Mouse (Mus musculus) neural tube, embryonic 15.5 days (tissue): ENCODE results near the gene Hpse. TPM values are rescaled to one million over a fixed set of nuclear protein-coding genes. Genes with fewer than 3 reads are reported as not detected.

Experiments used
- ATAC-seq: fragments of 200-750 bp; cut with Nextera tagmentation; 2 replicates; pipeline ENCODE4 v1.8.0; 2017; ENCODE audit warnings: mild to moderate bottlenecking, moderate TSS enrichment, moderate library complexity; ENCODE audit not compliant: low FRiP score
- H3K27ac ChIP-seq: fragments of 300-500 bp; sonication (generic); replicated peaks from 2 replicates; pipeline ENCODE4 v1.5.1; 2015; ENCODE audit warnings: mild to moderate bottlenecking, inconsistent platforms
- H3K27me3 ChIP-seq: fragments of 300-500 bp; sonication (generic); replicated peaks from 2 replicates; pipeline ENCODE4 v1.6.1; 2015; ENCODE audit warnings: inconsistent platforms
- H3K36me3 ChIP-seq: fragments of 300-500 bp; sonication (generic); 2 replicates; pipeline ENCODE4 v1.6.1; 2015; ENCODE audit warnings: inconsistent platforms
- H3K4me1 ChIP-seq: fragments of 300-500 bp; sonication (generic); 2 replicates; pipeline ENCODE4 v1.6.1; 2015; ENCODE audit warnings: inconsistent platforms
- H3K4me2 ChIP-seq: fragments of 300-500 bp; sonication (generic); 2 replicates; pipeline ENCODE4 v1.6.1; 2015; ENCODE audit warnings: inconsistent platforms, mild to moderate bottlenecking, moderate library complexity
- H3K4me3 ChIP-seq: fragments of 300-500 bp; sonication (generic); replicated peaks from 2 replicates; pipeline ENCODE4 v1.5.1; 2015; ENCODE audit warnings: mild to moderate bottlenecking, inconsistent platforms
- H3K9ac ChIP-seq: fragments of 300-500 bp; sonication (generic); replicated peaks from 2 replicates; pipeline ENCODE4 v1.6.1; 2015; ENCODE audit warnings: mild to moderate bottlenecking, inconsistent platforms
- H3K9me3 ChIP-seq: fragments of 300-500 bp; sonication (generic); replicated peaks from 2 replicates; pipeline ENCODE4 v1.6.1; 2016; ENCODE audit warnings: inconsistent platforms
- WGBS: fragments of 180-500 bp; shearing (Covaris S2); methylation state at CpG from one replicate; pipeline ENCODE4 v1.1.7; 2015; ENCODE audit warnings: mixed read lengths; 5-methylcytosine and 5-hydroxymethylcytosine counted together
- polyA plus RNA-seq: library from polyadenylated mRNA; unstranded; fragments of >200 nt; fragmentation: Nextera tagmentation; extraction: Ambion mirVana; gene quantifications from 2 replicates; pipeline ENCODE4 v1.2.1, GENCODE M21; 2015

The Hpse gene
- polyA plus RNA-seq, 1 experiment from 2014 or later: 0.74 TPM

DNA sequence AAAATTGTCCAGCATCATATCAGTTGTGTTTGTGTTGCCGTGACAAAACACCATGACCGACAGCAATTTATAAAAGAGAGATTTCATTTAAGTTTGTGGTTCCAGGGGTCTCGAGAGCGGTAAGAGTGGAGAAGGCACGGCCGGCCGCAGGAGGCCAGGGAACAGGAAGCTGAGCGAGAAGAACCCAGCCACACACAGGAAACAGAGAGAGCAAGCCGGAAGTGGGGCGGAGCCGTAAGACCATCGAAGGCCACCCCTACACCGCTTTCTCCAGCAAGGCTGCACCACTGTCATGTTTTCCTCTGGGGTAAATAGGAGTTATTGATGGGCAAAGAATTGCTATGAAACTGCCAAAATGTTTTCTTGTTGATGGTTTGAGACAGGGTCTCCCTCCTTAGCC, 9.2 kb upstream of the Hpse start:
- no peaks in the 10 kb centered on the region for H3K36me3 ChIP-seq
- no peak overlapping the region for H3K4me3 ChIP-seq
- no peak overlapping the region for H3K9ac ChIP-seq
- H3K4me1 ChIP-seq: no peaks in the 10 kb centered on the region
- H3K9me3 ChIP-seq: no peaks in the 10 kb centered on the region
- ATAC-seq: no peak
- H3K4me2 ChIP-seq: no peak overlapping the region
- no peaks in the 10 kb centered on the region for H3K27me3 ChIP-seq
- H3K27ac ChIP-seq: no peak overlapping the region
- 88% methylated on average over 13 of the region's 13 CpGs for WGBS

DNA sequence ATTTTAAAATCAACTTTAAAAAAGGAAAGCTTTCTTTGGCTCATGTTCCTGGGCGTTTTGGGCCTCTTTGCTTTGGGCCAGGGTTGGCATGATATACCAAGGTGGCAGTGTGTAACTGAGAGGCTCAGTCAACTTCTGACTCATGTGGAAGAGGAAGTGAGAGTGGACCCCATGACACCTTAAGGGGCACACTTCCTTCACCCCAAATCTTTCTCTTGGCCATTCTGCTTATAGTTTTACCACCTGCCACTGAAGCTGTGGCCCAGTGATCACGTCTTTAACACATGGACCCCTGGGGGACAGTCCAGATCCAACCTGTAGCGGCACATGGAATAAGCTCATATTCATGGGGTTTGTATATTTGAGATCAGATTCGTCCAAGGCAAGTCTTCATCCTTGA, 6.5 kb upstream of the Hpse start:
- no peaks in the 10 kb centered on the region for H3K9me3 ChIP-seq
- no peak overlapping the region for H3K27ac ChIP-seq
- H3K4me1 ChIP-seq: no peaks in the 10 kb centered on the region
- H3K4me2 ChIP-seq: no peak overlapping the region
- WGBS: 86% methylated on average over 4 of the region's 4 CpGs
- H3K9ac ChIP-seq: no peak overlapping the region
- no peaks in the 10 kb centered on the region; the same call in 1 of the 2 replicates for H3K27me3 ChIP-seq
- H3K4me3 ChIP-seq: no peak overlapping the region
- no peaks in the 10 kb centered on the region for H3K36me3 ChIP-seq
- no peak for ATAC-seq

DNA sequence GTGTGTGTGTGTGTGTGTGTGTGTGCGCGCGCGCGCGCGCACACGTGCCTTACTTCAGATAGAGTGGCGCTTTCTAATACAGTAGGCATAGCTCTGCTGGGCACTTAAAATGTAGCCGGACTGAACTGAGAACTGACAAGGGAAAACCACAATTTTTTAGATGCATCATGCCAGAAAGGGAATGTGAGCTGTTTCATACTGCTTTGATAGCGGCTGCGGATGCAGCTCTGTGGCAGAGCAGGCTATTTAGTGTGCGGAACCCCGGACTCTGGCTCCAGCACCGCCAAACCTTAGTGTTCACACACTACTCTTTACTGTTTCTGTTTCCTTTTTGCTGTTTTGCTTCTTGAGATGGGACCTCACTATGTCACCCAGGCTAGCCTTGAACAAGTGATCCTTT, 2.8 kb downstream of the Hpse start:
- Histone ChIP-seq H3K4me1 (peaks cover 9% of the 10 kb centered on the region), H3K27me3 (peaks cover 13% of the 10 kb centered on the region), H3K4me3 (no peak overlapping the region), H3K9me3 (no peaks in the 10 kb centered on the region), H3K36me3 (no peaks in the 10 kb centered on the region), H3K27ac (no peak overlapping the region), H3K4me2 (no peak overlapping the region), H3K9ac (no peak overlapping the region)
- no peak for ATAC-seq
- WGBS: 92% methylated on average over 15 of the region's 15 CpGs

- Histone ChIP-seq H3K27me3 (no peaks in the 10 kb centered on the region), H3K4me2 (no peak overlapping the region), H3K9ac (no peak overlapping the region), H3K36me3 (no peaks in the 10 kb centered on the region), H3K4me1 (no peaks in the 10 kb centered on the region), H3K4me3 (no peak overlapping the region), H3K27ac (no peak overlapping the region), H3K9me3 (no peaks in the 10 kb centered on the region)
- no peak for ATAC-seq
- WGBS: 97% methylated on average over 6 of the region's 6 CpGs
Observed at GRCm38 (mm10) chr5:100711219-100711618, 8.3 kb downstream of the Hpse start.

DNA sequence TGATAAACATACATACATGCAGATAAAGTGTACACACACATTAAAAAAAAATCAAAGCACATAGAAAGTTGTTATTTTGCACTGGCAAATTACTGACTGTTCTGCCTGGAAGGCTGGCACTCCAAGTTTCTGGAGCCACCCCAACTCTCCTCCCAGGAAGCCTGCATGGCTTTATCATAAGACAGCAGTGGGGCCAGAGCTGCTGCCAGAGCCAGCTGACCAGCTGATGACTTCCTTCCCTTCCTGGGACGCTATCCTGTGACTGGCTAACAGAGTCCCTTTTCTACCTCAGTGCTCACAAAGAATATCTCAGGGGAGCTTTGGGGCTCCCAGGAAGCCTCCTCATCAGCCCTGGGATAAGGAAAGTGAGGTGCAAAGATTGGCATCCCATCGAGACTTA, 9.5 kb downstream of the Hpse start:
- WGBS: 73% methylated on average over 2 of the region's 2 CpGs
- H3K9me3 ChIP-seq: no peaks in the 10 kb centered on the region

GRCm38 (mm10) chr5:100709035-100709434, 10.5 kb downstream of the Hpse start:
- WGBS: 92% methylated on average over 6 of the region's 6 CpGs
- H3K27me3 ChIP-seq: no peaks in the 10 kb centered on the region
- H3K36me3 ChIP-seq: no peaks in the 10 kb centered on the region
- H3K27ac ChIP-seq: no peak overlapping the region
- no peak overlapping the region for H3K4me3 ChIP-seq
- no peak overlapping the region for H3K4me2 ChIP-seq
- no peak overlapping the region for H3K9ac ChIP-seq
- H3K9me3 ChIP-seq: no peaks in the 10 kb centered on the region
- H3K4me1 ChIP-seq: no peaks in the 10 kb centered on the region
- no peak for ATAC-seq

More for the DNA sequence above, 9.5 kb downstream of the Hpse start:
- H3K36me3 ChIP-seq: no peaks in the 10 kb centered on the region
- ATAC-seq: no peak
- no peak overlapping the region for H3K4me3 ChIP-seq
- H3K9ac ChIP-seq: no peak overlapping the region
- no peaks in the 10 kb centered on the region for H3K27me3 ChIP-seq
- H3K27ac ChIP-seq: no peak overlapping the region
- no peaks in the 10 kb centered on the region for H3K4me1 ChIP-seq
- H3K4me2 ChIP-seq: no peak overlapping the region

GRCm38 (mm10) chr5:100706675-100707074, 12.8 kb downstream of the Hpse start:
- Histone ChIP-seq H3K4me1 (no peaks in the 10 kb centered on the region), H3K27me3 (no peaks in the 10 kb centered on the region), H3K9ac (no peak overlapping the region), H3K9me3 (no peaks in the 10 kb centered on the region), H3K4me3 (no peak overlapping the region), H3K36me3 (no peaks in the 10 kb centered on the region), H3K4me2 (no peak overlapping the region), H3K27ac (no peak overlapping the region)
- ATAC-seq: no peak
- 35% methylated on average over 8 of the region's 8 CpGs for WGBS

DNA sequence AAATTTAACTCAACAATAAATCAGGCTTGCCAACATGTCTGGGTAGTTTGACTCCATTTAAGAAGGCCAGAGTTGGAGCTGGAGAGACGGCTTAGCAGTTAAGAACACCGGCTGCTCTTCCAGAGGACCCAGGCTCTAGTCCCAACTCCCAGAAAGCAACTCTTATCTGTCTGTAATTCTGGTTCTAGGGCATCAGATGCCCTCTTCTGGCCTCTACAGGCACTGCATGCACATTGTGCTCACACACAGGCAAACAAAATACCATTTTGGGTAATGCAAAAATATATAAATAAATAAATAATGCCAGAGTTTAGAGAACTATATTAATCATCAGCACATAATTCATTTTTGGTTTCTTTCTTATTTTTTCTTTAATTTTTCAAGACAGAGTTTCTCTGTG, 15.2 kb downstream of the Hpse start:
- H3K36me3 ChIP-seq: no peaks in the 10 kb centered on the region
- H3K9me3 ChIP-seq: no peaks in the 10 kb centered on the region
- H3K4me2 ChIP-seq: no peak overlapping the region
- ATAC-seq: no peak
- no peak overlapping the region for H3K27ac ChIP-seq
- H3K4me3 ChIP-seq: no peak overlapping the region
- no peak overlapping the region for H3K9ac ChIP-seq
- WGBS: 94% methylated on average over 2 of the region's 2 CpGs
- no peaks in the 10 kb centered on the region for H3K27me3 ChIP-seq
- no peaks in the 10 kb centered on the region for H3K4me1 ChIP-seq

DNA sequence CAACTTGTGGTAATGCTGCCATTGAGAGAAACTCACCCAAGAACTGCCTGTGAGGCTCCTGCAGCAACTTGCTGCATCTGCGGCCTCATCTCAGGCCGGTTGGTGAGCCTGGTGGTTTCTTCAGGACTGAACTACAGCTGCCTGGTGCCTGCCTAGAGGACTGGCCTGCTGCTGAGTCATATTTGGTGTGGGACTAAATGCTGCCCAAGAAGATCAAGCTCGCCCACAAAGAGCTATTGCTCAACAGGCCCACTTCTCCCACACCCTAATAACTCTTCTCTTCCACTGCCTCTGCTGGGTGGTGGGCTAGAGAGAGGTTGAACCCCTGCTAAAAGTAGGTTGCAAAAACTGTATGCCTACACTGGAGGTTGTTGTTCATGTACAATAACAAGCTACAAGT, 17.2 kb downstream of the Hpse start:
- Histone ChIP-seq H3K9me3 (no peaks in the 10 kb centered on the region), H3K36me3 (no peaks in the 10 kb centered on the region), H3K27me3 (no peaks in the 10 kb centered on the region), H3K9ac (no peak overlapping the region), H3K4me1 (no peaks in the 10 kb centered on the region), H3K4me3 (no peak overlapping the region), H3K4me2 (no peak overlapping the region), H3K27ac (no peak overlapping the region)
- WGBS: 96% methylated on average over 3 of the region's 3 CpGs
- no peak for ATAC-seq

DNA sequence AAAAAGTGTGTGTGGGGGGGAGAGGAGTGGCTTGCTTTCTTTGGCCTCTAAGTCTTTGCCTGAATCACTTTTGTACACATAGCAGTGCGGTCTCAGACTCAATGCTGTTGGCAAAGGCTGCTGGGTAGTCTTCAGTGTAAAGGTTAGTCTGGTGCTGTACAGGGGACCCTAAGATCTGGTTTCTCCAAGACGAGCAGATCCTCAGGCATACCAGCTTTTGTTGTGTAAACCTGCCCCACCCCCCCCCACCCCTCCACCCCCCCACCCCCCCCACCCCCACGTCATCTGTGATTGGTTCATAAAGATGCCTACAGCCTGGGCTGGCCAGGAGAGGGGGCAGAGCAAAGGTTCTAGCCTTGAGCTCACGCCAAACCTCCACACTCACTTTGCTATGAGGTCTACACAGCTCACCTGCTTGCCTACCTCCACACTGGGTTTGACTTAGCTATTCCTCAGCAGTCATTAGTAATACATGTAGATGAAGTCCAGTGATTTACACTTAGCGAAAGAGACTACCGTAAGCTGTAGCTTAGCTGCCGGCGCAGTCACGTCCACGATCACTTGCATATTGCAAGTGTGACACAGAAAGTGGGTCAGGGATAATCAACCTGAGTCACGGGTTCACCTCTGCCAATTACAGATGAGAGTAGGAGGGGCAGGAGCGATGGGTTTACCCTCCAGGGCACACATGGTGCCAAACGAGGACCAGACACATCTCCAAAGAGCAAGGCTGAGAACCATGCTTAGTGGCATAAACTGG, 18.5 kb downstream of the Hpse start:
- 82% methylated on average over 13 of the region's 13 CpGs for WGBS
- no peak overlapping the region for H3K27ac ChIP-seq
- H3K9ac ChIP-seq: no peak overlapping the region
- no peak overlapping the region for H3K4me3 ChIP-seq
- no peaks in the 10 kb centered on the region for H3K4me1 ChIP-seq
- H3K36me3 ChIP-seq: no peaks in the 10 kb centered on the region
- H3K4me2 ChIP-seq: no peak overlapping the region
- no peaks in the 10 kb centered on the region for H3K9me3 ChIP-seq
- H3K27me3 ChIP-seq: no peaks in the 10 kb centered on the region
- ATAC-seq: no peak

GRCm38 (mm10) chr5:100697886-100698285, 21.6 kb downstream of the Hpse start:
- WGBS: 75% methylated on average over 2 of the region's 2 CpGs
- ATAC-seq: no peak

DNA sequence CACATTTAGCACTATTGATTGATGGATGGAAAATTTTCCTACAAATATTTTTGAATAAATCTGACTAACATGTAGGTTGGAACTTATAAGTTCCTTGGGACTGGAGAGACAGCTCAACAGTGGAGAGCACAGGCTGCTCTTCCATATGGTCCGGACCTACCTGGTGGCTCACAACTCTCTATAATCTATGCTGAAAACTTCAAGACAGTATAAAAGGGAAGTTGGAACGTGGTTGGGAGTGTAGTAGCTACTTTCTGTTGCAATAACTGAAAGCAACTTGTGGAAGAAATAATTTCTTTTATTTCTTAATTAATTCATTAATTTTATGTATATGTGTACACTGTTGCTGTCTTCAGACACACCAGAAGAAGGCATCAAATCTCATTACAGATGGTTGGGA, 22.1 kb downstream of the Hpse start:
- 77% methylated on average over 2 of the region's 2 CpGs for WGBS
- ATAC-seq: no peak
- no peak overlapping the region for H3K4me3 ChIP-seq
- H3K4me2 ChIP-seq: no peak overlapping the region
- no peaks in the 10 kb centered on the region for H3K36me3 ChIP-seq
- H3K9ac ChIP-seq: no peak overlapping the region
- H3K27me3 ChIP-seq: no peaks in the 10 kb centered on the region
- H3K27ac ChIP-seq: no peak overlapping the region
- H3K4me1 ChIP-seq: no peaks in the 10 kb centered on the region
- H3K9me3 ChIP-seq: no peaks in the 10 kb centered on the region

More at GRCm38 (mm10) chr5:100697886-100698285, 21.6 kb downstream of the Hpse start:
- no peak overlapping the region for H3K9ac ChIP-seq
- H3K27ac ChIP-seq: no peak overlapping the region
- H3K4me3 ChIP-seq: no peak overlapping the region
- H3K36me3 ChIP-seq: no peaks in the 10 kb centered on the region
- no peaks in the 10 kb centered on the region for H3K9me3 ChIP-seq
- H3K27me3 ChIP-seq: no peaks in the 10 kb centered on the region
- H3K4me1 ChIP-seq: no peaks in the 10 kb centered on the region
- H3K4me2 ChIP-seq: no peak overlapping the region
